In genomic region chr12:86880090-86880723, GRCm38 (mm10) we compare ENCODE assay signal across 10 mouse cellular contexts. TPM values are rescaled to one million over a fixed set of nuclear protein-coding genes. Genes with fewer than 3 reads are reported as not detected.
DNase-seq lines count a peak whose midpoint lies in the region; ATAC-seq and TF ChIP-seq lines count a peak whose summit lies in the region.
"Had no signal": no experiment of that assay in that cellular context is flagged by ENCODE, and none has a peak within 500 bp of the region (broad histone marks: within the 10 kb centered on the region; RNA-seq: fewer than 3 reads in every experiment).

No protein-coding gene starts in this region.

- WGBS in heart, embryonic 13.5 days = 44% methylated on average over 3 of the region's 3 CpGs
- WGBS in lung, adult 2 months = 56% methylated on average over 3 of the region's 3 CpGs
- WGBS in forebrain, embryonic 16.5 days = 35% methylated on average over 3 of the region's 3 CpGs
- 34% methylated on average over 3 of the region's 3 CpGs for whole genome bisulfite sequencing in neural tube, embryonic 15.5 days

- H3K4me3 ChIP-seq in heart, embryonic 13.5 days = peak overlapping the region; percentile 90
- H3K4me3 ChIP-seq in lung, adult 2 months (replicated peaks; ENCODE audit: extremely low read depth, low read depth, low read length) = no peak overlapping the region
- peak overlapping the region; percentile 35 for H3K4me3 ChIP-seq in forebrain, embryonic 16.5 days (replicated peaks; ENCODE audit: low read length)
- peak overlapping the region; percentile 89 for H3K4me3 ChIP-seq in neural tube, embryonic 15.5 days (replicated peaks)
- H3K4me3 ChIP-seq: liver, embryonic 15.5 days had no signal

- peak overlapping the region; percentile 59; the same call in 1 of the 2 replicates for H3K9ac ChIP-seq in heart, embryonic 13.5 days
- H3K9ac ChIP-seq in forebrain, embryonic 16.5 days (replicated peaks; ENCODE audit: low read depth, low read length) = no peak overlapping the region
- H3K9ac ChIP-seq in neural tube, embryonic 15.5 days (replicated peaks) = peak overlapping the region; percentile 32; the same call in 1 of the 2 replicates
- H3K9ac ChIP-seq: liver, embryonic 15.5 days had no signal

- peaks cover 37% of the 10 kb centered on the region for H3K4me1 ChIP-seq in heart, embryonic 13.5 days
- H3K4me1 ChIP-seq in lung, adult 2 months (ENCODE audit: control insufficient read depth, insufficient read depth, low read length) = peaks cover 16% of the 10 kb centered on the region
- H3K4me1 ChIP-seq in forebrain, embryonic 16.5 days (replicated peaks; ENCODE audit: control insufficient read depth, insufficient read depth, low read length) = peaks cover 30% of the 10 kb centered on the region
- H3K4me1 ChIP-seq in neural tube, embryonic 15.5 days = peaks cover 34% of the 10 kb centered on the region

- ATAC-seq in heart, embryonic 13.5 days (ENCODE audit: extremely low read depth, insufficient number of reproducible peaks, low FRiP score, low TSS enrichment) = no peak
- no peak for ATAC-seq in forebrain, embryonic 16.5 days
- no peak for ATAC-seq in neural tube, embryonic 15.5 days (ENCODE audit: low FRiP score)
- no peak for ATAC-seq in frontal cortex, adult (ENCODE audit: low TSS enrichment)

- peaks cover 19% of the 10 kb centered on the region for H3K36me3 ChIP-seq in heart, embryonic 13.5 days
- H3K36me3 ChIP-seq in forebrain, embryonic 16.5 days (ENCODE audit: control insufficient read depth, insufficient read depth) = no peaks in the 10 kb centered on the region
- H3K36me3 ChIP-seq in neural tube, embryonic 15.5 days = no peaks in the 10 kb centered on the region
- H3K36me3 ChIP-seq: liver, embryonic 15.5 days had no signal

- no peak for TF ChIP-seq POLR2A in lung, adult 2 months (IDR thresholded peaks at IDR 0.05; ENCODE audit: borderline replicate concordance, extremely low read depth, low read depth, low read length)

- H3K27ac ChIP-seq in heart, embryonic 13.5 days (replicated peaks) = 0 out of 2 replicates have a peak overlapping the region, but pooled peaks have one; percentile 43
- peak overlapping the region; percentile 59 for H3K27ac ChIP-seq in forebrain, embryonic 16.5 days (ENCODE audit: low read length)
- peak overlapping the region; percentile 73 for H3K27ac ChIP-seq in neural tube, embryonic 15.5 days (replicated peaks)
- H3K27ac ChIP-seq: liver, embryonic 15.5 days had no signal

- no peaks in the 10 kb centered on the region for H3K27me3 ChIP-seq in heart, embryonic 13.5 days (replicated peaks)
- no peaks in the 10 kb centered on the region for H3K27me3 ChIP-seq in forebrain, embryonic 16.5 days (replicated peaks; ENCODE audit: control insufficient read depth, insufficient read depth, low read length)
- no peaks in the 10 kb centered on the region for H3K27me3 ChIP-seq in neural tube, embryonic 15.5 days (replicated peaks)

- no peak for DNase-seq in heart, adult 9 months (ENCODE audit: low spot score in 2 of 2)
- DNase-seq in lung, postnatal 10 days = peak; percentile 6
- DNase-seq in lung, adult 2 months = no peak
- no peak for DNase-seq in spleen, adult 18-20 months
- DNase-seq: kidney, postnatal 10 days had no signal

- H3K9me3 ChIP-seq in heart, embryonic 13.5 days = no peaks in the 10 kb centered on the region
- no peaks in the 10 kb centered on the region for H3K9me3 ChIP-seq in forebrain, embryonic 16.5 days (ENCODE audit: control insufficient read depth, low read length)
- no peaks in the 10 kb centered on the region for H3K9me3 ChIP-seq in neural tube, embryonic 15.5 days (replicated peaks)
- H3K9me3 ChIP-seq: liver, embryonic 15.5 days had no signal

- no peak for TF ChIP-seq CTCF in lung, adult 2 months (IDR thresholded peaks at IDR 0.05; ENCODE audit: insufficient read depth, low read length)

- peak overlapping the region; percentile 95 for H3K4me2 ChIP-seq in heart, embryonic 13.5 days
- peak overlapping the region; percentile 60 for H3K4me2 ChIP-seq in forebrain, embryonic 16.5 days (ENCODE audit: low read length)
- peak overlapping the region; percentile 85 for H3K4me2 ChIP-seq in neural tube, embryonic 15.5 days
- H3K4me2 ChIP-seq: liver, embryonic 15.5 days had no signal

RNA-seq across cellular contexts. Expression of gene Irf2bpl, which starts 4.4 kb away (rescaled TPM):
- 32.7 and 34.1 TPM in 2 replicates for polyA plus RNA-seq in heart, embryonic 13.5 days (2015; fragmentation: Nextera tagmentation; extraction: Ambion mirVana)
- 50.0 and 79.4 TPM in 2 replicates for polyA plus RNA-seq in lung, adult 2 months (2012; rRNA removed)
- 67.0 and 74.0 TPM in 2 replicates for polyA plus RNA-seq in forebrain, embryonic 16.5 days (2015; fragmentation: Nextera tagmentation; extraction: Ambion mirVana)
- 53.3 and 69.9 TPM in 2 replicates for polyA plus RNA-seq in neural tube, embryonic 15.5 days (2015; fragmentation: Nextera tagmentation; extraction: Ambion mirVana)
